Mouse (Mus musculus) T-cell, adult 2 months (primary cell): ENCODE measurements around the gene Stat6.

Experiments
- DNase-seq: peaks from one replicate; pipeline ENCODE4 v3.0.0; 2022; ENCODE audit warnings: low spot score

Stat6 gene

DNA sequence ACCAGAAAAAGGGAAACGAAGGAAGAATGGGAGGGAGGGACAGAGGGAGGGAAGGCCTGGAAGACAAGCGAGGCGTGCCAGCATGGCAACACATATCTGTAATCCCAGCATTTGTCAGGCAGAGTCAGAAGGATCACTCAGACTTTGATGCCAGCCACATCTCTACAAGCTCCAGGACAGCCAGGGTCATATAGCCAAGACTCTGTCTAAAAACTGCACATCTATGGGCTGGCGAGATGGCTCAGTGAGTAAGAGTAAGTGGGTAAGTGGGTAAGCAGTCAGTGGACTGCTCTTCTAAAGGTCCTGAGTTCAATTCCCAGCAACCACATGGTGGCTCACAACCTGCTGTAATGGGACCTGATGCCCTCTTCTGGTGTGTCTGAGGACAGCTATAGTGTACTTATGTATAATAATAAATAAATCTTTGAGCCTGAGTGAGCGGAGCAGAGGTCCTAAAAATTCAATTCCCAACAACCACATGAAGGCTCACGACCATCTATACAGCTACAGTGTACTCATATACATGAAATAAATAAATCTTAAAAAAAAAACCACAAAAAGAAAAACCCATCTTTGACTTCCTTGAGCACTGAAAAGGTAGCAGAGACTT, 31.4 kb downstream of the Stat6 start:
- no peak for DNase-seq

DNA sequence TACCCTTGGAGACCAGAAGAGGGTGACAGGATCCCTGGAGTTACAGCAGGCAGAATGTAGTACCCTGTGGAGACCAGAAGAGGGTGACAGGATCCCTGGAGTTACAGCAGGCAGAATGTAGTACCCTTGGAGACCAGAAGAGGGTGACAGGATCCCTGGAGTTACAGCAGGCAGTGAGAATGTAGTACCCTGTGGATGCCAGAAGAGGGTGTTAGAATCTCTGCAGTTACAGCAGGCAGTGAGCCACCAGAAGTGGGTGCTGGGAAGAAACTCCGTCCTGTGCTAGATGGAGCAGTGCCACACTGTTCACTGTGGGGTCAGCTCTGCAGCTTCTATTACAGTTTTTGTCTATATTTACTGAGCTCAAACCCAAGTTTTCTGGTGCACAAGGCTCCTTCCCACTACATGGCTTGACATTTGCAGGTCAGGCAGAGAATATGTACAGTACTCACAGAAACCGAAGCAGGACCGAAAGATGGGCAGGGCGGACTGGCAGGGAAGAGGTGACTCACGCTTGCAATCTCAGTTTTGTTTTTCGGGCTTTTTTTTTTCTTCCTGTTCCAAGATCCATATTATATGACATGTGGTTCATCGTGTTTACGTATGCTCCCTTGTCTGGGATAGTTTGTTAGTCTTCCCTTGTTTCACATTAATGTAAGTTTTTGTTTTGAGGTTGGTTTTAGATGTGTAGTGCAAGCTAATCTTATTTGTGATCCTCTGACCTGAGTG, 32.2 kb downstream of the Stat6 start:
- DNase-seq: peak; percentile 85

- no peak for DNase-seq
Observed at GRCm38 (mm10) chr10:127675859-127676398, 33.1 kb downstream of the Stat6 start.

- peak; percentile 93 for DNase-seq
Observed at GRCm38 (mm10) chr10:127676691-127677548, 34.1 kb downstream of the Stat6 start.

GRCm38 (mm10) chr10:127677591-127678336, 35.0 kb downstream of the Stat6 start:
- DNase-seq: peak; percentile 72

DNA sequence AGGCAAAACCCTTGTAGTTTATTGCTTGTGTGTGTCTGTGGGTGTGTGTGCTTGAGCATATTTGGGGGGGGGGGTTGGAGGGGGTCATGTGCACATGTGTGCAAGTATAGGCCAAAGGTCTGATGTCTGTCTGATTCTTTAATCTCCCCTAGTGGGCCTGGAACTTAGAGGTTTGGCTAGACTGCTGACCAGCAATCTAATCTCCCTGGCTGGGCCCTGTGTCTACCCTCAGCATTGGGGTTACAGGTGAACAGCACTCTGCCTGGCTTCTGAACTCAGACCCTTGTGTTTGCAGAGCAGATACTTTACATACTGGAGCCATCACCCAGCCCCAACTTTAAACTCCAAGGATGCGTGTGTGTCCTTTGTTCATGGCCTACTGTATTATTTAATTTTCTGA, 36.4 kb downstream of the Stat6 start:
- no peak for DNase-seq

- DNase-seq: no peak
Observed at GRCm38 (mm10) chr10:127679881-127680280, 37.1 kb downstream of the Stat6 start.

GRCm38 (mm10) chr10:127682886-127683285, 40.1 kb downstream of the Stat6 start:
- DNase-seq: no peak

DNA sequence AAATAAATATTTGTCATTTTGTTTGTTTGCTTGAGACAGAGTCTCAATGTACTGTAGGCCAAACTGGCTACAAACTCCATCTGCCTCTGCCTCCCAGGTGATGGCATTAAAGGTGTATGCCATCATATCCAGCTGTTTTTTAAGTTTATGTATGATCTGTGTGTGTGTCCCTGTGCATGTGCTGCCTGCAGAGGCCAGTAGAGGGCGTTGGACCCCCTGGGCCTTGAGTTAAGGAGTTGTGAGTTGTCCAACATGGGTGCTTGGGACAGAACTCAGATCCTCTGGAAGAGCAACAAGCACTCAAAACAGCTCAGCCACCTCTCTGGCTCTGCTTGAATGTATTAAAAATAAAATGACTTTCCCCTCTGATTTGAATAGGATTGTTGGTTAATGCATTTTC, 48.3 kb downstream of the Stat6 start:
- DNase-seq: no peak

DNA sequence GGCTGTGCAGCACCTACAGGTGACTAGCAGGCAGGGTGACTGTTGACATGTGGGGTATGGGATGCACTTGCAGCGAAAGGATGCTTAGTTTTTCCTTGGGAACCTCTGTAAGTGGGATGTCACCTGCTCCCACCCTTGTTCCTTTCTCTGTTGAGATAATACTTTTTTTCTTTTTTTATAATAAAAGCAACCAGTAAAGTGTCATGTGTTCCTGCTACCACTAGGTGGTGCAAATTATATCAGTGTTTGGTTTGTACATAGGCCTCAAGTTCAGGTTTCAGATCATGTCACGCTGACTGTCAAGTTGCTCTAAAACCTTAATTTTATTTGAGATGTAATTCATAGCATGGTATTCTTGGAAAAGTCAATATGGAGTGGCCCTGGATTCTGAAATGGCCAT, 51.9 kb downstream of the Stat6 start:
- no peak for DNase-seq

DNA sequence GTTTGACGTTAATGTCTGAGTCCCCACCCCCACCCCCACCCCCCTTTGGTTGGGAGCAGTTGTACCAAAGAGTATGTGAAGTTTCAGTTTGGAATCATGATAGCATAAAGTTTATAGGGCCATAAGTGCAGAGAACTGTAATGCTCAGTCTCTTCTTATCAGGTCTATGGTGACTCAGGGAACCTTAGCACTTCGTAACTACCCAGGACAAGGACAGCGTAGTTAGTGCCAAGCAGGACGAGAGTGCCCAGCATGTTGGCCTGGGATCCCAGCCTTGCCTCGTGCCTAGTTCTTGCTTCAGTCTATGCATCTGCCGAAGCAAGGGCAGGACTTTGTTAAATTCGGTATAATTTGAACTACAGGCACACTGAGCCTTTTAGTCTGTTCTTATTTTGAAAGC, 53.0 kb downstream of the Stat6 start:
- DNase-seq: no peak

GRCm38 (mm10) chr10:127698966-127699365, 56.2 kb downstream of the Stat6 start:
- DNase-seq: no peak

- DNase-seq: no peak
Observed at GRCm38 (mm10) chr10:127703299-127703698, 60.5 kb downstream of the Stat6 start.

GRCm38 (mm10) chr10:127704293-127704692, 61.5 kb downstream of the Stat6 start:
- no peak for DNase-seq

DNA sequence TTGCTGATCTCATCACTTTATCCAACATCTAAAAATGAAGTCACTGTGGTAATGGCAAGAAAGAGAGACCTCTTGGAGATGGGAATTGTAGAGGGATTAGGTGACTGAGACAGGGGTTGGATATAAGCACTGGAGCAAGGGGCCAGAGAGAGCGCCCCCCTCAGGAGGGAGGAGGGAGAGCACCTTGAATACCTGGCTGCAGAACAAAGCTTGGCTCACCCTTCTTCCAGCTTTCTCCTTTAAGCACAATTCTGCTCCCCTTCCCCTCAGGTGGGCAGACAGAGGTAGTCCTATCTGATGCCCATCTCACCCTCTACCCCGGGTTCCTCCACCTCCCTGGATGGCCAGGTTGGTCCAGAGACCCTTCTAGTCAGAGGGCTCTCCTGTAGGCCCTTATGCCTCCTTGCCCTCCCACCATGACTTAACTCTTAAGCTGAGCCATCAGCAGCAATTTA, 62.0 kb downstream of the Stat6 start, which contains the start of gene Myo1a:
Gene Myo1a, plus strand, starts transcription at position 405 of the 455 bp plus-strand sequence.
- no peak for DNase-seq

GRCm38 (mm10) chr10:127705783-127706182, 63.0 kb downstream of the Stat6 start:
- no peak for DNase-seq

DNA sequence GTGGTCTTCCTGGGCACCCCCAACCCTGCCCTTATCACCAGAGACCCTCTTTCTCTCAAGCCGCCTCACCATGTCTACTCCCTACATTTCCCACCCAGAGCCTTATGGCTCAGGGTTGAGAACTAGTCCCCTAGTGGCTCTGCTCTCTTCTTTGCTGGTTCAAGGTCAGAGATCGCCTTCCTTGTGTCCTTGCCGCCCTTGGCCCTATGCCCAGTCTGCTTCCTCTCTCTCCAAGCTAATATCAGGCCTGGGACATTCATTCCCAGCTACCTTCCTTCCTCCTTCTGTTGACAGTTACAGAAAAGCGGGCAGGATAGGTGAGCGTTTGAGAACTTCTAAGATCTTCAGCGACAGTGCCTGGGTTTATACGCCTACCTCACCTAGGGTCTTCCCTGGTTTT, 64.9 kb downstream of the Stat6 start:
- no peak for DNase-seq

DNA sequence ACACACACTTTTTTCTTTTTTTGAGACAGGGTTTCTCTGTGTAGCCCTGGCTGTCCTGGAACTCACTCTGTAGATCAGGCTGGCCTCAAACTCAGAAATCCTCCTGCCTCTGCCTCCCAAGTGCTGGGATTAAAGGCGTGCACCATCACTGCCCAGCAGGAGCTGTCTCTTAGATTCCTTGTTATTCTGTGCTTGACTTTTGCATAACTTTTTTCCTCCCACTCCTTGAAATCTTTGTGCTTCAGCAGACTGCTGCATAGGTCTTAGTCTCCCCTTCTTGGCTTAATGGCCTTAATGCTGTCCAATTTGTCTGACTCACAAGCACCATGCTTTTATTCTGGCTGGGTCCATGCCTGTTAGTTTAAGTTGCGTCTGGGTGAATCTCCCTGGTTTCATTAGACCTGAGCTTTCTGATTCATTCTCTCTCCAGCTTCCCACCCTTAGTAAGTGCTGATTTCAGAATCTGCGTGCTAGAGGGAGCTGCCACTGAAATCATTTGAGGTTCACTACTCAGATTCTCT, 66.1 kb downstream of the Stat6 start:
- DNase-seq: no peak

- no peak for DNase-seq
Observed at GRCm38 (mm10) chr10:127710331-127710730, 67.5 kb downstream of the Stat6 start.
